Mouse (Mus musculus): Measurements from ENCODE around the gene Nrp2.

Nrp2 gene

DNA sequence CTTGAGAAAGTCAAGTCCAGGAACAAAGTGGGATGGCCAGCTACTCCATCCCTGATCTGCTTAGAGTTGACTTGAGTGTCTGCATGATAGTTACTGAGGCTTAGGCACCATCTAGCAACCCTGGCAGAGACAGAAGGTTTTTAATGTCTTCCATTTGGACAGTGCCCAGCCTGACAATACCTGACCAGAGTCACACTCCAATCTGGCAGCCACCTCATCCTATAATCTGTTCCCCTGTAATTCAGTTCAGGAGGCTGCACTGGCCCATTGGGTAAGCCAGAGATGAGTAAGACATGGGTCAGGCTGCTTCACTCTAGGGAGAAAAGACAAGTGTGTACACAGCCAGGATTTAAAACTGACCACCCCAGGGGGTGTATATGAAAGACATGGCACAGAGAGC lies 79.5 kb downstream of the Nrp2 start:
- DNase-seq (ENCODE audit: low spot score): no peak

DNA sequence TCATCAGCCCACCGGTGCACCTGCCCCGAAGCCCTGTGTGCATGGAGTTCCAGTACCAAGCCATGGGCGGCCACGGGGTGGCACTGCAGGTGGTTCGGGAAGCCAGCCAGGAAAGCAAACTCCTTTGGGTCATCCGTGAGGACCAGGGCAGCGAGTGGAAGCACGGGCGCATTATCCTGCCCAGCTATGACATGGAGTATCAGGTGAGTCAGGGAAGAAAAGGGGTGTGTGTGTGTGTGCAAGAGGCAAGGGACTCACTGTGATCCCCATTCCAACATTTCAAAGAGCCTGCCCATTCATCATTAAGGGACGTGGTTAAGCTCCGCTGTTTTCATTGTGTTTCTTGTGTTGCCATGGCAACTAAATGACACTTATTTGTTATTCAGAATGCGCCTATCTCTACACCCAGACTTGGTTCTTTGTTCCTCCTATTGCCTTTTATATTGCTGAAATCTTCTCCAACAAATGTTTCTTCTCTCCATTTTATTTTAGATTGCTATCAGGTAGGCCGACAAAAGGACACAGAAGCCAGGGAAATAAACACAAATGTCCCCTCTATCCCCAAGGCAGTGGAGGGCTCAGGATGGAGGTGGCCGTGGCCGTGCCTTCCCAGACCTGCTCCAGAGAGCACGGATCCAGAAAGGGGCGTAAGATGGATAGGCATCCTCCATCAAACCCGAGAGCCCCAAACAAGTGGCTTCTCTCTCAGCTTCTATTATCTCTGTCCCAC lies 80.4 kb downstream of the Nrp2 start:
- DNase-seq (ENCODE audit: low spot score): no peak

DNA sequence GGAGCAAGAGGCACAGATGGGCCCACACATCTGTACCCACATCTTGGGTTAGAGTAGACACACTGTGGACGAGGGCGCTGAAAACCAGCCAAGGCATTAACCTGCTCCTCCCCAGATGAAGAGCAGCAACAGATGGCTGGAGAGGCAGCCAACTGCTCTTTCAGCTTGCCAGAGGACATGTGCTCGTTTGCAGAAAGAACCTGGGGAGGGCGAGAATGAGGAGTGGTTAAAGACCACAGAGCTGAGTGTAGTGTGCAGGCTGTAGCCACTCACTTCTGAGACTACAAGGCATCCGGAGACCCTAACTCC lies 81.0 kb downstream of the Nrp2 start:
- no peak for DNase-seq (ENCODE audit: low spot score)

DNA sequence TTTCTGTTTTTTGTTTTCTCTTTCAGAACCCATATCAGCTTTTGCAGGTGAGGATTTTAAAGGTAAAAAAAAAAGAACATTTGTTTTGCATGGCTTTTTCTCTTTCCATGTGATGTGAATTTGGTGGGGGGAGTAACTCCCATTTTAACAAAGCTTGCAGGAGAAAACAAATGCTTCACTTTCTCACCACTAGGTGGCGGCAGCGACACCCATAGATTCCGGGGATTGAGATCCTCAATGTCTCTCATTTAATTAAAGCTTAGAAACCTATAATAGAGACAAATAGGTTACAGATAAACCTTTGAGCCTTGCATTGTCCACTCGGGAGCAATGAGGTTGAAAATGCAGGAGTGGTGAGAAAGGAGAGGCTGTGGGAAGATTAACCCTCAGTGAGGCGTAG lies 83.2 kb downstream of the Nrp2 start:
- no peak for DNase-seq (ENCODE audit: low spot score)

DNA sequence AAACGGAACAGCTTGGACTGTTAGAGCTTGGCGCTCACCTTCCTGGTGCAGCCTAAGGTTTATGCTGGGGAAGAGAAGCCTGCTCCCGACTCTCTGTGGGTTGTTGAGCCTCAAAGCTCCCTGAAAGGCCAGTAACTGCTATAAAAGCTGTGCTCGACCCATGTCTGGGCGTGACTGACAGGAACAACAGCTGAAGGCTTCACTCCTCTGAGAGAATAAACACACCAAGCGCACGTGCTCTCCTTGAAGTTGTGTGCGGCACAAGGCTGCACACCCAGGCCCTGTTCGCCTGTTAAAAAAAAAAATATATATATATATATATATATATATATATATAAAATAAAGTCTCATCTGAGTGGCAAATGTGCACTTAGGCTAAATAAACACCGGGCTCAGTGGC lies 84.5 kb downstream of the Nrp2 start:
- DNase-seq (ENCODE audit: low spot score): no peak

DNA sequence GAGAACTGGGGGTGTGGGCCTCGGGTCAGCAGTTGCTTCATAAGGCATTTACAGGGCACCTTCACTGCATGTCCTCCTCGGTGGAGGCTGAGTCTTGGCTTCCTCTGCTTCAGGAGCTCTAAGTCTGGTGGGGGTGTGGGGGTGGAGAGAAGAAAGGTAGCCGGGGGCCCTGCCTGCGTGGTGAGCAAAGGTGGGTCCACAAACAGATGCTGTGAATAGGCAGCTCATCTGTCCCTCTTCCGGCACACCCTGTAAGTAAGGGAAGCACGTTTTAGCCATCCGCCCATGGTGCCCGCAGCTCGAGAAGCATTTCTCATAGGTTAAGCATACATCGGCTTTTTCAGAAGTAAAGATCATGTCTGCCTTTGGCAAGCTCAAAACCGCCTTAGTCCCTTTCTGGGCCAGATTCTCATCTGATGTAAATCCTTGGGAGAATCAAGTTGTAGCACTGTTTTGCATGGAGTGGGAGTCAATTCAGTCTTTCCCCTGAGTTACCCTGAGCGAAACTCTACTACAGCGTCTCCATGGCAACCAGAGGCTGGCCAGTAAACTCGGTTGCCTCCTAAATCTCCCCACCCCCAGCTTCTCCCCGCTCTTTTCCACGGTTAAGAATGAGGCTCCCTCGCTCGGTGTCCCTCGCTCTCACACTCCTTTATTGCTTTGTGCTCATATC lies 91.3 kb downstream of the Nrp2 start:
- DNase-seq (ENCODE audit: low spot score): no peak

DNA sequence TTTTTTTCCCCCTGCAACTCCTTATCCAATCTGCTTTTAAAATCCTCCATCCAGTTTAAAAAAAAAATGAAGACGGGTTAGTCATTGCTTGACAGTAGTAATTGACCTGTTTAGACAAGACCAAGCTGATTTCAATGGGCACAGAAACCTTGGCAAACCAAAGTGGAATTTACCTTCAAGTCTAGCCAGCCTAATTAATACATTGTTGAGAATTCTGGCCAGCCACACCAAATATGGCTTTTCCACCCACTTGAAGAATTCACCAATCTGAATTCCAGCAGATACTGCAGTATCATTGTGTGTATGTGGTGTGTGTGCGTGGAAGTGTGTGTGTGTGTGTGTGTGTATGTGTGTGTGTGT lies 91.8 kb downstream of the Nrp2 start:
- no peak for DNase-seq (ENCODE audit: low spot score)

DNA sequence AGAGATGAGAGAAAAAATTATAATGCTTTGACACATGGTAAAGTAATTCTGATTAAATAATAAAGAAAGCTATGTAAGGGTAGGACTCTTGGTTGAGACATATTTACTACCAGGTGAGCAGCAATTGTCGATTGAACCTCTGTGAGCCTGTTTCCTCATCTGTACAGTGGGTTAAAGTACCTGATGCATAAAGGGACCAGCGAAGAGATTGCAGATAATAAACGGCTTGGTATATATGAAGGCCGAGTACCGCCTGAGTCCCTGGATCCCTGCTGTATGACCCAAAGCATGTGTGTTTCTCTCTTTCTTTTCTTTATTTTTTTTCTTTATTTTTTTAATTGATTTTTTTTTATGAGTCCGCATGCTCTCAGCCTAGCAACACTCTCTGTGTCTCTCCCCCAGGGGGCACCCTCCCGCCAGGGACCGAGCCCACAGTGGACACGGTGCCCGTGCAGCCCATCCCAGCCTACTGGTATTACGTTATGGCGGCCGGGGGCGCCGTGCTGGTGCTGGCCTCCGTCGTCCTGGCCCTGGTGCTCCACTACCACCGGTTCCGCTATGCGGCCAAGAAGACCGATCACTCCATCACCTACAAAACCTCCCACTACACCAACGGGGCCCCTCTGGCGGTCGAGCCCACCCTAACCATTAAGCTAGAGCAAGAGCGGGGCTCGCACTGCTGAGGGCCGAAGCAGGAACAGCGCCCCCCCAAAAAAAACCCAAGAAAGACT lies 92.4 kb downstream of the Nrp2 start:
- DNase-seq (ENCODE audit: low spot score): no peak

DNA sequence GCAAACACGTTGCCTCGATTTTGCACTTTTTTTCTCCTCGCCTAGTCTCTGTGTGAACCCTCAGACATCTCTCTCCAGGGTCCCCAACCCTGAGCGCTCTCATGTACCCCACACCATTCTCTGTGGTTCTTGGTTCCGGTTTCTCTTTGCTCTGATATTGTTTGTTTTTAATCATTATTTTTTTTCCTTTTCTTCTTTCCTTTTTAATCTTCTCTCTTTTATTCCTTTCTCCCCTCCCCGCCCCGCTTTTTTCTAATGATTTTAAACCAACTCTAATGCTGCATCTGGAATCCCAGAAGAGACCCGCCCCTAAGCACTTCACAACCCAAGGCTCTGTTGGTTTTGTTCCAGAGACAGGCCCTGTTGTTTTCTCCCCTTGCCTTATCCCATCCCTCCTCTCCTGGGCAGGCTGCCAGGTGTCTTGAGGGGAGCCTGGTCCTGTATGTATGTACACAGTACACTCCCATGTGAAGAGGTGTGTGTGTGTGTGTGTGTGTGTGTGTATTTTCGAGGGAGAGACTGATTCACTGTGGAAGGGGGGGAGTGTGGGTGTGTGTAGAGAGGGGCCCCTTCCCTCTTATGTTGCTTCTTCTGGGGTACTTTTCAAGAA lies 93.1 kb downstream of the Nrp2 start:
- DNase-seq (ENCODE audit: low spot score): no peak

DNA sequence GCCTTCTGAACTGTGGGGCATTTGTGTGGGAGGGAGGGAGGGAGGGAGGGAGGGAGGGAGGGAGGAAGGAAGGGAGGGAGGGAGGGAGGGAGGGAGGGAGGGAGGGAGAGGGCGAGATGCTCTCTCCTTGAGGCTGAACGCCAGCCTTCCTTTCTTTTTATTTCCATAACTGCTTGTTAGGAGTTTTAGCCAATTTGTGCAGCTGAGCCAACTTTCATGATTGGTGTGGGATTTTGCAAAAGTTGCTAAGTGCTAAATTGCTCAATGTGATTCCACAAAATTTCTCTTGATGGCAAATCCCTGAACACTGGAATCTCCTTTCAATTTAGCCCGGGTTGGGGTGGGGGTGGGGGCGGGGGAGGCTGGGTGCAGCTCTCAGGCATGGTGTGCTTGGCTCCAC lies 96.3 kb downstream of the Nrp2 start:
- DNase-seq (ENCODE audit: low spot score): no peak

DNA sequence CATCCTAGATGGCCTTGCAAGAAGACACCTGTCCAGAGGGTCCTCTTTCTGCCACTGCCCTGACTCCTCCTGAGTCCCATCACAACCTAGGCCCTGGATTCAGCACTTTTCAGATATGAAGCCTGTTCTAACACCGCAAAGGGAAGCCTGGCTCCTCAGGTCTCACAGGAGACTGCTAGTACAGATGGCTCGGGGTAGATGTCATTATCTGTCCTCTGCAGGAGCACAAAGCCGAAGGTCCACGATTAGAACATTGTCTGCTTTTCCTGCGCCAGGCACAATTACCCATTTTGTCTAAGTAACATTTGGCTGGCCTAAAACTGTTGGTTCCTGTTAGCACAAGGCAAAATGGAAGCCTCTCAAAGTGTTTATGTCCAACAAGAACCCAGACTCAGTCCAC lies 97.3 kb downstream of the Nrp2 start:
- DNase-seq (ENCODE audit: low spot score): no peak

DNA sequence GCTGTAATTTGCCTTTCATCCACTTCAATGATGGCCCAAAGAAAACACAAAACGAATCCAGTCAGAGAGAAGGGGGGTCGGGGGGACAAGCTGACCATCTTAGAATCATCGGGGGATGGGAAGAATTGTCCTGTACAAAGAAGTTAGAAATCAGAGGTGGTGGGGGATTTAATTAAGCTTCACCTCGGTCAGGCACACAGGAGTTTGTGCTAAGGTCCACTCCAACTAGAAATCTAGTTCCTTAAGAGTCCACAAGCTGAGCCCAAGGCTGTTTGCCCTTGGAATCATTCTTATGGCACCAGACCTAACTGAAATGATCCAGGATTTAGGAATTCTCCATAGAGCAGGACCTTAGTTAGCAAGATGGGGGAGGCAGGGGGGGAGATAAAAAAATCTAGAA lies 98.3 kb downstream of the Nrp2 start:
- no peak for DNase-seq (ENCODE audit: low spot score)

DNA sequence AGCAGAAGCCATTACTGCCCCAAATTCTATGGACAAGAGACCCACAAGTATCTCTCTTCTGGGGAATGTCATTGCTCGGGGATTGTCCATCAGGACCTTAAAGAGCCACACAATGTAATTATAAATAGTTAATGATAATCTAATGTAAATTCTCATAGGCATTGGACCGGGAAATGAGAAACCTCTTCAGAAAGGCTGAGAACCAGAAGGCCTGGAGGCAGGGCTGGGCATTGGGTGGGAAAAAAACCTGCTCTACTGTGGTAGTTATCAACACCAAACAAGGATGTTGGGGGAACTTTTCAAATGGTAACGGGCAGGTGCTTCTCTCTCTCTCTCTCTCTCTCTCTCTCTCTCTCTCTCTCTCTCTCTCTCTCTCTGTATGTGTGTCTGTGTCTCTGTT lies 98.8 kb downstream of the Nrp2 start:
- DNase-seq (ENCODE audit: low spot score): no peak

DNA sequence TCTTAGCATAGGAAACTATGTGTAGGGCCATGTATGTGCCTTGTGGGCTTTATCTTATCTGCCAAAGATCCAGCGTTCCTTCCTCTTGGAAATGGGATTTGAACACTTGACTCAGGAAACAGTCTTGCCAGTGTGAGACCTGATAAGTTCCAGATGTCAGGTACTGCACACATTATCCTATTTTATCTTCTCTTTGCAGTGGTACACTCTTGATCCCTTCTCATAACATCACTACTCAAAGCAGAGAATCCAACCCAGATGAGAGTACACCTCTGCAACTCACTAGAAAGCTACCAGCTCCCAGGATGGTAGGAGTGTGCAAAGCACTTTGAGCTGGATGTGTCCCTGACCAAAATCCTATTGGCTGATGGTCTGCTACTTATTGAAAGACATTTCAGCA lies 100.5 kb downstream of the Nrp2 start:
- no peak for DNase-seq (ENCODE audit: low spot score)

DNA sequence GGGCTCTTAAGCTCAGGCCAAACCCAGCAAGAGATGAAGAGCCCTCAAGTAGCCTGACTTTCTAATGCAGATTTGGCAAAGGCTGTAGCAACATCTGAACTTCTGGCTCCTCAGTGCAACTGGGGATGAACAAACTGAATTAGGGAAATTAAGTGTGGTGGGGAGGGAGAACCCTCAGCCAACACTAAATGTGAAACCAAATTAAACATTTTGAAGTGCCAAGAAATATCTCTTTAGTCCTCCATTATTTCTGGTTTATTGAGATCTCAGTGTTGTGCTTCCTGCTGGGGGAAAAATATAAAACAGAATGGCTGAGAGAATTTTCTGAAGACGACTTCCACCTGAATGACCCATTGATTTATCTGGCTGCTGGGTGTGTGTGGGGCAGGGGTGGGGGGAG lies 102.9 kb downstream of the Nrp2 start:
- DNase-seq (ENCODE audit: low spot score): no peak

DNA sequence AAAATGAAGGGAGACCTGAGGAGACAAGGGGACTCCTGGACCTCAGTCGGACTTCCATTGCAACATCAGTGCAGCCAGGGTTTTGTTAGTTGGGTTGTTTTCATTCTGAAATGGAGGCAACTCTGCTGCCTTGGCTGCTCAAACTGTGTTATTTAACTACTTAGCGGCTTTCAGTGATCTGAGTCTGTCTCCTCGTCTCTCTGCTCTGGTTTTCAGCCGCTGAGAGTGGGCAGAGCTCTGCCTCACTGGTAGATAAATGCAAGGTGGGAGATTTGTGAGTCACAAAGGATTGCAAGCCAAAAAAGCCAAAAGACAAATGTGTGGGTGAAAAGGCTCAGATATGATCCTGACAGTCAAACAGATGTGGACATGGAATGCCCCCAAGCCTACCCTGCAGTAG lies 105.3 kb downstream of the Nrp2 start:
- DNase-seq (ENCODE audit: low spot score): no peak

DNA sequence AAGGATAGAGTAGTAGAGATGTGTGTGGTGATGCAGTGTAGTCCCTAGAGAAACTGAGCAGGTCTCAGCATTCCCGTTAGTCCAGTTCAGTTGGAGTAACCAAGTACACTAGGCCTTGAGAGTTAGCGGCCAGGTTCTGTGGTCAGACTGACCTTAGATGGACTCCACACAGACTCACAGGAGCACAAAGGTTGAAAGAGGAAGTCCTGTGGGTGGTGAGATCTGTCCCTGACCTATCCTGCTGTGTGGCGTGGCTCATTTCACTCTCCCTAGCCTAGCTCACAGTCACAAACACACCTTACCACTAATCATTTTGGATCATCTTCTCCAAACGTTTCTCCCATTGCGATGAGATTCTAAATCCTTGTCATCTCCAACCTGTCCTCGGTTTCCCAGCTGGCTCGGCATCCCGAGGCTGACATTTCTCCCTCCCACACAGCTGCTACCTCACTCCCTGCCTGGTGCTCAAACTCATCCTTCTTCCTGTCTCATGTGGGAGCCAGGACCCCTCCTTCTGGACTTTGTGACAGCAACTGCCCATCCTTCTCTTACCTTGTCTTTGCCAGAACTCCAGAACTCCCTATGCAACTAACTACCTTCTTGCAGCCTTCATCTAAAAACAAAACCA lies 106.6 kb downstream of the Nrp2 start:
- no peak for DNase-seq (ENCODE audit: low spot score)

DNA sequence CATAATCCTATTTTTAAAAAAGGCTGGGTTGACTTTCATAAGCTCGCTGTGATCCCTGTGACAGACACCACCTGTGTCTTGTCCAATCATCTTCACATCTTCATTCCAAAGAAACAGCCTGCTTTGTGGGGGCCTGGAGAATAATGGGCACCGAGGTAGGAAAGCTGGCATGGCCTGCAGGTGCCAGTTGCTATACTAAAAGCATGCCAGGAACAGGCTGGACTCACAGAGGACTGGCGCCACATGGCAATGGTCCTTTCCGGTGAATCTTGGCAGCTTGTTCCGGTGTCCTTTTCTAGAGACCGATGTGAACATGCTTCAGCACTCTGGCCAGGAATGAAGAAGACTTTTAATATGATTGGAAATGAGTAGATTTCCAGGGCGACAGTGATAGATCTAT lies 108.1 kb downstream of the Nrp2 start:
- no peak for DNase-seq (ENCODE audit: low spot score)

DNA sequence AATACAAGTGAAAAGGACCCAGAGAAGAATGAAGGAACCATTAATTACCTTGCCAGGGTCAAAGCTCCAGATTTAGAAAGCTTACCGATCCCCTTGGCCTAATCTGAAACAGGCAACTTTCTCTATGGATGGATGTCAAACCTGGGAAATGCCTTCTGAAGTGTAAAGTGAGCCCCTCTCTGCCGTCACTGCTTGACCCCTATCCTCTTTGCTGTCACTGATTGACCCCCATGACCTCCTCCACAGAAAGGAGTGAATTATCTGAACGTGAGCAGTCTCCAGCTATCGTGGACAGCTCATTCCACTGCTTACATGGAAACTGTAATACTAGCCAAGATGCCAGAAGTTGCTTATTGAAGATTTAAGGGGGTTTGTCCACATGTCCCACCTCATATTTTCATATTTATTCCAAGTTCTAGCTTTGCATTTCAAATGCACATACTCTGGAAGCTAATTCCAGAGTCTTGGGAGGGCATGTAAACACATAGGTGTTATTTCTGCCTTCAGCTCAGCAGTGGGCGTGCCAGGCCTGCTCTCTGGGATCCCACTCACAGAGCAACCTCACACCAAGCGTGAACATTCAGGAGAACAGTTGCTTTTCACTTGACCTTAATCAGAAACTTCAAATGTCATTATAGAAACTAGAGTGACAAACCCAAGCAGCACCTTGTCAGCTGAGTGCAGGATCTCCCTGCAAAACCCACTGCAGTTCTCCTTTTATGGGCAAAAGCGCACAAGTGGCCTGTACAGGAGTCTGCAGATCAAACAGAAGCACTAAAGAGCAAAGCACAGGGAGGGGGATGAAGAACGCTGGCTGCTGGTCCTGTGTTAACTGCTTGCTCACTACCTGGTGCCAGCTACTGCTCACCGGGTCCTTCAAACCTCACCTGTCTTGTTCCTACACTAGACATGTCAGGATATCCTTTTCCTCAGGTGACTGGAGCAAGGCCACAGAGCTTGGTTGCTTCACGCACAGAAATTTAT lies 109.9 kb downstream of the Nrp2 start:
- DNase-seq (ENCODE audit: low spot score): peak; percentile 26

DNA sequence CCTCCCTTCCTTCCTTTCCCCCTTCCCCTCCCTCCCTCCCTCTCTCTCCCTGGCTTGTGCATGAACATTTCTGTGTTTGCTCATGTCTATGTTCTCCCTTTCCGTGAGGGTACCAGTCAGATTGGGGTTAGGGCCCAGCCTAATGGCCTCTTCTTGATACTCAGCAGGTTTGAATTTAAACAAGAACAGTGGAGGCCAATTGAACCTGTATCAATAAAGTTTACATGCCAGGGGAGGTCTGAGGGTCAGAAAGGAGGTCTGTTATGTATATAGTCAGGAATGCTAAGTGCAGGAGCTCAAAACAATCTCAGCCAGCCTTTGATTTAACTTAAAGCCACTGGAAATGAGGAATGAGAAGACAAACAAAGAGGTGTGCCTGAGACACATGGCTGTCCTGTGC lies 110.9 kb downstream of the Nrp2 start:
- no peak for DNase-seq (ENCODE audit: low spot score)

DNA sequence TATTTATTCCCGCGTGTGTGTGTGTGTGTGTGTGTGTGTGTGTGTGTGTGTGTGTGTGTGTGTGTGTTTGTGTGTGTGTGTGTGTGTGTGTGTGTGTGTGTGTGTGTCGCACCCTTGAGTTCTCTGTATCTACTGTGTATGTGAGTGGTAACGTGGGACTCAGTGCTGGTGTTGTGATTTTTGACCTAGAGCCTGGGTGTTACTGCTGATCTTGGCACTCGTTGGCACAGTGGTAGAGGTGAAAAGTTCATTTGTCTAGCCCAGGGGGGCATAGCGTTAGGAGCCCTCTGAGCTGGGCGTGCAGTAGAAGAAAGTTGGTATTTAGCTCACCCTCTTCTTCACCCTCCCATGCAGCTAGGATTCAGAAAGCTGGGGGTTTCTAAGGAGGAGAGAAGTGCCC lies 114.5 kb downstream of the Nrp2 start:
- no peak for DNase-seq (ENCODE audit: low spot score)

DNA sequence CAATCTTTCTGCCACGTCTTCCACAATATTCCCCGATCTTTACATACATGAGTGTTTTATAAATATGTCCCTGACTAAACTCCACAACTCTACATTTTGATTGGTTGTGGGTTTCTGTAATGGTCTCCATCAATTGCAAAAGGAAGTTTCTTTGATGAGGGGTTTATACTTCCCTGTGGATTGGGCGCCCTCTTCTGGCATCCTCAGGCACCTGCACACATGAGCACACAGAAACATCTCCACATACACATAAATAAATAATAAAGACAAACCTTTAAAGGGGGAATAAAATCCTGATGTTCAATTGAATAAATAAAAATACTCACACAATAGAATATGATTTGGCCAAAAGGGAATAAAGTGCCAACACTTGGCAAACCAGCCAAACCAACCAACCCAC lies 117.1 kb downstream of the Nrp2 start:
- DNase-seq (ENCODE audit: low spot score): no peak
